Mouse (Mus musculus) MEL (cell line): ENCODE data around the gene Mfsd14b. TPM values are rescaled to one million over a fixed set of nuclear protein-coding genes. Genes with fewer than 3 reads are reported as not detected.
A peak's percentile ranks its signal among the peaks of the same experiment; 100 is the strongest.

Experiments used
- DNase-seq: peaks from one replicate; pipeline ENCODE4 v3.0.0; 2011; ENCODE audit warnings: low read depth, low spot score
- H3K27ac ChIP-seq: 2 replicates; pipeline ENCODE4 v1.5.1; 2012; ENCODE audit warnings: low read depth, mild to moderate bottlenecking, control low read depth, low read length, moderate library complexity; ENCODE audit not compliant: control insufficient read depth
- H3K27me3 ChIP-seq, 2 experiments: fragments of 150-350 bp in 1 of 2; sonication (generic) in 1 of 2; 2 replicates each; pipeline ENCODE4 v1.6.1; 2012; ENCODE audit warnings: low read length in 2 of 2, mild to moderate bottlenecking in 2 of 2, improper control_type of control experiment in 1 of 2, moderate library complexity in 1 of 2; ENCODE audit not compliant: insufficient read depth in 2 of 2, control insufficient read depth in 1 of 2
- H3K36me3 ChIP-seq, 2 experiments: 2 replicates each; pipeline ENCODE4 v1.6.1; 2012 to 2014; ENCODE audit warnings: low read length in 2 of 2, improper control_type of control experiment in 1 of 2, inconsistent platforms in 1 of 2, mild to moderate bottlenecking in 1 of 2; ENCODE audit not compliant: insufficient read depth in 2 of 2, control insufficient read depth in 1 of 2
- H3K4me1 ChIP-seq, 2 experiments: fragments of 150-350 bp in 1 of 2; sonication (generic) in 1 of 2; 2 replicates each; pipeline ENCODE4 v1.6.1; 2012; ENCODE audit warnings: low read length in 2 of 2, improper control_type of control experiment in 1 of 2, mild to moderate bottlenecking in 1 of 2; ENCODE audit not compliant: insufficient read depth in 2 of 2, control insufficient read depth in 1 of 2
- H3K4me3 ChIP-seq, 2 experiments: fragments of 150-350 bp in 1 of 2; sonication (generic) in 1 of 2; 2 replicates each; pipeline ENCODE4 v1.5.1; 2012; ENCODE audit warnings: low read depth in 2 of 2, low read length in 2 of 2, mild to moderate bottlenecking in 2 of 2, moderate library complexity in 2 of 2, control low read depth in 1 of 2, improper control_type of control experiment in 1 of 2; ENCODE audit not compliant: control insufficient read depth in 1 of 2, insufficient read depth in 1 of 2
- H3K79me2 ChIP-seq: 2 replicates; pipeline ENCODE4 v1.6.1; 2012; ENCODE audit warnings: mild to moderate bottlenecking, low read length, moderate library complexity; ENCODE audit not compliant: control insufficient read depth, poor library complexity, insufficient read depth
- H3K9ac ChIP-seq: 2 replicates; pipeline ENCODE4 v1.6.1; 2012; ENCODE audit warnings: low read depth, mild to moderate bottlenecking, control low read depth, low read length, moderate library complexity; ENCODE audit not compliant: control insufficient read depth, poor library complexity, severe bottlenecking
- H3K9me3 ChIP-seq: fragments of 150-350 bp; sonication (generic); replicated peaks from 2 replicates; pipeline ENCODE4 v1.6.1; 2012; ENCODE audit warnings: mild to moderate bottlenecking, low read length, improper control_type of control experiment, moderate library complexity; ENCODE audit not compliant: insufficient read depth
- CHD1 ChIP-seq: IDR thresholded peaks from 2 replicates; pipeline ENCODE4 v1.6.1; 2012; ENCODE audit warnings: low read depth, mild to moderate bottlenecking, inconsistent platforms, low read length, improper control_type of control experiment
- E2F4 ChIP-seq: IDR thresholded peaks from 2 replicates; pipeline ENCODE4 v1.6.1; 2011; ENCODE audit warnings: low read depth, low read length, improper control_type of control experiment, borderline replicate concordance
- GABPA ChIP-seq: IDR thresholded peaks from 2 replicates; pipeline ENCODE4 v1.6.1; 2012; ENCODE audit warnings: low read depth, mild to moderate bottlenecking, inconsistent platforms, low read length, improper control_type of control experiment, moderate library complexity
- GATA1 ChIP-seq: IDR thresholded peaks from 2 replicates; pipeline ENCODE4 v1.6.1; 2011; ENCODE audit warnings: low read depth, low read length, improper control_type of control experiment
- MAFK ChIP-seq: IDR thresholded peaks from 2 replicates; pipeline ENCODE4 v1.6.1; 2011; ENCODE audit warnings: low read depth, mild to moderate bottlenecking, low read length, improper control_type of control experiment, borderline replicate concordance
- MAZ ChIP-seq: IDR thresholded peaks from 2 replicates; pipeline ENCODE4 v1.6.1; 2012; ENCODE audit warnings: low read depth, mild to moderate bottlenecking, inconsistent platforms, low read length, improper control_type of control experiment
- MEF2A ChIP-seq: IDR thresholded peaks from 2 replicates; pipeline ENCODE4 v1.6.1; 2014; ENCODE audit warnings: low read depth, mild to moderate bottlenecking, inconsistent platforms, low read length, improper control_type of control experiment; ENCODE audit not compliant: poor library complexity, insufficient replicate concordance, severe bottlenecking; ENCODE audit errors: extremely low read depth
- MYC ChIP-seq: IDR thresholded peaks from 2 replicates; pipeline ENCODE4 v1.6.1; 2011; ENCODE audit warnings: low read depth, mild to moderate bottlenecking, low read length, improper control_type of control experiment, moderate library complexity
- SIN3A ChIP-seq: IDR thresholded peaks from 2 replicates; pipeline ENCODE4 v1.6.1; 2012; ENCODE audit warnings: low read length, improper control_type of control experiment, inconsistent platforms
- SMC3 ChIP-seq: IDR thresholded peaks from 2 replicates; pipeline ENCODE4 v1.6.1; 2011; ENCODE audit warnings: low read depth, low read length, improper control_type of control experiment
- TAL1 ChIP-seq: IDR thresholded peaks from 2 replicates; pipeline ENCODE4 v1.6.1; 2012; ENCODE audit warnings: mild to moderate bottlenecking, inconsistent platforms, low read length, moderate library complexity, mixed read lengths
- TCF12 ChIP-seq: IDR thresholded peaks from 2 replicates; pipeline ENCODE4 v1.6.1; 2014; ENCODE audit warnings: low read depth, mild to moderate bottlenecking, inconsistent platforms, low read length, improper control_type of control experiment, moderate library complexity
- UBTF ChIP-seq: IDR thresholded peaks from 2 replicates; pipeline ENCODE4 v1.6.1; 2012; ENCODE audit warnings: low read depth, mild to moderate bottlenecking, inconsistent platforms, low read length, improper control_type of control experiment, moderate library complexity, borderline replicate concordance; ENCODE audit not compliant: insufficient read depth
- ZKSCAN1 ChIP-seq: IDR thresholded peaks from 2 replicates; pipeline ENCODE4 v1.6.1; 2012; ENCODE audit warnings: low read depth, mild to moderate bottlenecking, inconsistent platforms, low read length, improper control_type of control experiment, moderate library complexity
- ZMIZ1 ChIP-seq: IDR thresholded peaks from 2 replicates; pipeline ENCODE4 v1.6.1; 2012; ENCODE audit warnings: low read depth, mild to moderate bottlenecking, inconsistent platforms, low read length, improper control_type of control experiment, moderate library complexity
- ZNF384 ChIP-seq: IDR thresholded peaks from 2 replicates; pipeline ENCODE4 v1.6.1; 2012; ENCODE audit warnings: low read depth, mild to moderate bottlenecking, inconsistent platforms, low read length, improper control_type of control experiment
- polyA plus RNA-seq, 2 experiments: library from polyadenylated mRNA; stranded (reverse) in 1 of 2; unstranded in 1 of 2; fragments of >175 nt in 1 of 2; fragments of >200 nt in 1 of 2; gene quantifications; 2 replicates each; pipeline versions ENCODE4 v1.2.1 to v1.2.4; 2012; ENCODE audit warnings: low replicate concordance in 2 of 2, low read depth in 1 of 2; ENCODE audit not compliant: insufficient read length in 2 of 2, insufficient read depth in 1 of 2, missing spikeins in 1 of 2
- total RNA-seq: library from RNA; depleted of rRNA; stranded (reverse); fragments of 300-350 nt; gene quantifications from 2 replicates; pipeline ENCODE4 v1.2.3, GENCODE M21; 2012

Mfsd14b gene
- total and polyA plus RNA-seq, 3 experiments = 47.9 to 48.1 TPM; not detected in 1

- TF ChIP-seq ZNF384 (peak; percentile 16; the same call in 1 of the 2 replicates), GATA1 (no peak)
- no peaks in the 10 kb centered on the region; a peak in 1 of 4 replicates for H3K4me1 ChIP-seq
These were observed 12.1 kb downstream of the Mfsd14b start for GRCm38 (mm10) chr13:65100678-65101077.

GRCm38 (mm10) chr13:65097018-65097417, 15.8 kb downstream of the Mfsd14b start:
- H3K27ac ChIP-seq = no peak overlapping the region
- H3K4me3 ChIP-seq = no peak overlapping the region
- H3K36me3 ChIP-seq = peaks cover 2 to 25% of the 10 kb centered on the region in 2 experiments; a peak in 3 of 4 replicates
- peaks cover 35% of the 10 kb centered on the region for H3K79me2 ChIP-seq
- H3K9ac ChIP-seq = no peak overlapping the region
- DNase-seq = no peak
- TF ChIP-seq UBTF (no peak), TCF12 (no peak), SMC3 (no peak), GABPA (no peak), TAL1 (no peak), ZMIZ1 (no peak), ZNF384 (no peak), MAZ (no peak), E2F4 (no peak), ZKSCAN1 (no peak), CHD1 (no peak), MEF2A (no peak)
- H3K27me3 ChIP-seq = no peaks in the 10 kb centered on the region
- H3K9me3 ChIP-seq = no peaks in the 10 kb centered on the region
- H3K4me1 ChIP-seq = no peaks in the 10 kb centered on the region; a peak in 1 of 4 replicates

More at GRCm38 (mm10) chr13:65100678-65101077, 12.1 kb downstream of the Mfsd14b start:
- H3K9me3 ChIP-seq = no peaks in the 10 kb centered on the region
- H3K36me3 ChIP-seq = peaks cover 2 to 4% of the 10 kb centered on the region in 2 experiments; a peak in 3 of 4 replicates
- no peak for DNase-seq
- H3K79me2 ChIP-seq = peaks cover 48% of the 10 kb centered on the region
- H3K4me3 ChIP-seq = no peak overlapping the region
- no peak overlapping the region for H3K27ac ChIP-seq
- no peak overlapping the region for H3K9ac ChIP-seq
- no peaks in the 10 kb centered on the region for H3K27me3 ChIP-seq

GRCm38 (mm10) chr13:65095923-65096322, 16.9 kb downstream of the Mfsd14b start:
- H3K79me2 ChIP-seq = peaks cover 27% of the 10 kb centered on the region
- H3K9ac ChIP-seq = no peak overlapping the region
- H3K4me1 ChIP-seq = no peaks in the 10 kb centered on the region; a peak in 1 of 4 replicates
- H3K9me3 ChIP-seq = no peaks in the 10 kb centered on the region
- H3K4me3 ChIP-seq = no peak overlapping the region
- no peaks in the 10 kb centered on the region for H3K27me3 ChIP-seq
- no peak overlapping the region for H3K27ac ChIP-seq
- peaks cover 0 to 28% of the 10 kb centered on the region in 2 experiments; a peak in 3 of 4 replicates for H3K36me3 ChIP-seq
- TF ChIP-seq SIN3A (no peak), MAFK (no peak), MYC (no peak)
- no peak for DNase-seq
